In the genomic region with DNA sequence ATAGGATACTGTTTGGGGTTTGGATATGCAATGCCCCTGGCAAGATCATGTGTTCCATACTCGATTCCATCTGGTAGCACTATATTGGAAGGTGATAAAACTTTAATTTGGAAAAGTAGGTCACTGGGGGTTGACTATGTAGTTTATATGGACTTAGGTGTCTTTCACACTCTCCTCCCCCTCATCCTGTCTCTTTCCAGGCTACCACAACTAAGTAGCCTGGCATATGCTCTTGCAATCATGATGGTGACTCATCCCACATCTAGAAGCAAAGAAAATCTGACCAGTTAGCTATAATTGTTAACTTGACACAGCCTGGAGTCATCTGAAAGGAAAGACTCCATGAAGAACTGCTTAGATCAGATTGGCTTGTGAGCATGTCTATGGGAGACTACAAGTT, we compare ENCODE assay signal across 14 mouse cellular contexts.
"Had no signal": no experiment of that assay in that cellular context is flagged by ENCODE, and none has a peak within 500 bp of the region (broad histone marks: within the 10 kb centered on the region; RNA-seq: fewer than 3 reads in every experiment).

No protein-coding gene starts in this region.

- DNase-seq: forebrain, postnatal 0 days; gastrocnemius, postnatal 14 days; gastrocnemius, postnatal 36 days; heart, adult 18-20 months; heart, postnatal 14 days; heart, postnatal 36 days; kidney, adult 11 months; kidney, adult 2 months; kidney, postnatal 10 days; kidney, postnatal 25 days; kidney, postnatal 4 days; liver had no signal

- ATAC-seq: forebrain, postnatal 0 days; hindbrain, postnatal 0 days; intestine, embryonic 16.5 days had no signal
